Mouse (Mus musculus) inflammation-experienced regulatory T-cells, adult 6 months (primary cell): ENCODE data around the gene Rps6ka1. TPM values are rescaled to one million over a fixed set of nuclear protein-coding genes. Genes with fewer than 3 reads are reported as not detected.
"Not testable (repeated sequence)": the region's sequence is repeated elsewhere in the genome, so short reads cannot be mapped to it uniquely, and the experiment has no call there.

Experiments used
- ATAC-seq: one replicate; pipeline ENCODE4 v1.8.0; 2017
- polyA plus RNA-seq, 3 experiments: library from polyadenylated mRNA; unstranded; fragments of 100-300 nt; shearing (Covaris generic); gene quantifications; one replicate each; pipeline ENCODE4 v1.2.1; 2017

Rps6ka1 gene
- polyA plus RNA-seq, 3 experiments from 2014 or later = 88.8 to 145 (median 91.9) TPM

- no peak for ATAC-seq
These were observed 33.0 kb downstream of the Rps6ka1 start for GRCm38 (mm10) chr4:133854621-133855020.

- no peak for ATAC-seq
These were observed 34.0 kb downstream of the Rps6ka1 start for GRCm38 (mm10) chr4:133853630-133854029.

DNA sequence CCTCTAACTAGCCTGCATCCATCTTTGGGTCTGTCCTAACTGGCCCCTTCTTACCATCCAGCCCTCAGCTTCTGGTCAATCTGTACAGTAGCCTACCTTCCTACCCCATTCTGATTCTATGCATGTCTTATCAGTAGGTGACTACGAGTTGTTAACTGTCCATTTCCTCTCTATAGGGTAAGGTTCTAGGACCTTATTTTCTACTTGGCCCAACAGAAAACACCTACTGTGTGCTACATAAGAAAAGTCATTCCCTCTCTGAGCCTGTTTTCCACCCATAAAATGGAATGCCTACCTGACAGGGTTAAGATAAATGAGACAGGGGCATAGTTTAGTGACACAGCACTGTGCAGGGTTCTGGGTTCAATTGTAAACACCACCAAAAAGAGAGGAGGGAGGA is 41.0 kb downstream of the Rps6ka1 start:
- ATAC-seq = no peak

DNA sequence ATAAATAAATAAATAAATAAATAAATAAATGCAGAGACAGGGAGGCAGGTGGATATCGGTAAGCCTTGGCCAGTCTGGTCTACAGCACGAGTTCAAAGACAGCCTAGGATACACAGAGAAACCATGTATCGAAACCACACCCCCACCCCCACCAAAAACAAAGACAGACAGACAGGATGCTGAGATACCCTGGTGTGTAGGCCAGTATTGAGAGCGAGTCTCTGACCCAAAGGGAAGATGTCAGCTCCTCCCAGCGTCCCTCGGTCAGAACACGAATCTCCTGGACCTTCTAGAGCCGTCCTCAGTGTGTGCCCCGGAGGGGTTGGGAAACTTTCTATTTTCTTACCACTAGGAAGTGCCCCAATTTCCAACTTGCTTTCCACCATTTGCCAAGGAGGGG is 42.5 kb downstream of the Rps6ka1 start:
- no peak for ATAC-seq

- no peak for ATAC-seq
These were observed 43.3 kb downstream of the Rps6ka1 start for GRCm38 (mm10) chr4:133844209-133844841.

- ATAC-seq = peak; percentile 70
These were observed 44.4 kb downstream of the Rps6ka1 start for GRCm38 (mm10) chr4:133842992-133843737.

DNA sequence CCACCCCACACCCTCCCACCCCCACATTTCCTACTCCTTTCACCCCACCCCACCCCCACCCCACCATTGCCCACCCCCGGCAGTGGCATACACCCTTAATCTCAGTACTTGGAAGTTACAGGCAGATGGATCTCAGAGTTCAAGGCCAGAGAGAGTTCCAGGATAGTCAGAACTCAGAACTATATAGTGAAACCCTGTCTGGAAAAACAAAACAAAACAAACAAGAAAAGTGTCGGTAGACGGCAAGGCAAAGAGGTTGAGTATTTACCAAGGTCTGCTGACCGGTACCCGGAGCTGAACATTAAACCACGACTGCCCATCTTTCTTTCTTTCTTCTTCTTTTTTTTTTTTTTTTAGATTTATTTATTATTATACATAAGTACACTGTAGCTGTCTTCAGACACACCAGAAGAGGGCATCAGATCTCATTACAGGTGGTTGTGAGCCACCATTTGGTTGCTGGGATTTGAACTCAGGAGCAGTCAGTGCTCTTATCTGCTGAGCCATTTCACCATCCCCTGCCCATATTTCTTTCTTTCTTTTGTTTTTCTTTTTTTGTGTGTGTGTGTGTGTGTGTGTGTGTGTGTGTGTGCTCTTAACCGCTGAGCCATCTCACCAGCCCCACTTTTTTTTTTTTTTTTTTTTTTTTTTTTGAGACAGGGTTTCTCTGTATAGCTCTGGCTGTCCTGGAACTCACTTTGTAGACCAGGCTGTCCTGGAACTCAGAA is 45.7 kb downstream of the Rps6ka1 start:
- not testable (repeated sequence) for ATAC-seq

- ATAC-seq = peak; percentile 87
These were observed 46.6 kb downstream of the Rps6ka1 start for GRCm38 (mm10) chr4:133841035-133841434.

DNA sequence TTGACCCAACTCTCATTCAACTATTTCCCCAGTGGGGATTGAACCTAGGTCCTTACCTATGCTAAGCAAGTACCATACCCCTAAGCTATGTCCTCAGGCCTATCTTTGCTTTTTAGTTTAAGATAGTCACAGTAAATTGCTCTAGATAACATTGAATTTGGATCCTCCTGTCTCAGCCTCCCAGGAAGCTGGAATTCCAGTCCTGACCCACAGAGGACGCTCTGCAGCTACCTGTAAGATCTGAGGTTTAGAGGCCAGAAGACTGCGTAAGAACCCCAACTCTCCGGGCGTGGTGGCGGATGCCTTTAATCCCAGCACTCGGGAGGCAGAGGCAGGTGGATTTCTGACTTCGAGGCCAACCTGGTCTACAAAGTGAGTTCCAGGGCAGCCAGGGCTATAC is 47.1 kb downstream of the Rps6ka1 start:
- ATAC-seq = no peak

DNA sequence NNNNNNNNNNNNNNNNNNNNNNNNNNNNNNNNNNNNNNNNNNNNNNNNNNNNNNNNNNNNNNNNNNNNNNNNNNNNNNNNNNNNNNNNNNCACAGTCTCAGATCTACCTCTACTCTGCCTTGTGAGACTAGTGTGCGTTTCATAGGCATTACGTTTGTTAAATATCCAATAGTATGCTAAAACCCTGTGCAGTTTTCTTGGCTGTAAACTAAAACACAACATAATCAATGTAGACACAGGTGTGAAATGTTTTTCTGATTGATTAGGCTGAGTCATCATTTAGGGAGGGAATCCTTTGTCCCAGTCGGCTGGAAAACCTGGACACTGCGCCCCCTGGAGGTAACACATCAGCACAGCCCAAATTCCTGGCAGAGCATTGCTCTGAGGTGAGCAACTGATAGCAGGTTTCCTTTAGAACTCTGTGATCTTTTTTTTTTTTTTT is 48.2 kb downstream of the Rps6ka1 start:
- no peak for ATAC-seq

DNA sequence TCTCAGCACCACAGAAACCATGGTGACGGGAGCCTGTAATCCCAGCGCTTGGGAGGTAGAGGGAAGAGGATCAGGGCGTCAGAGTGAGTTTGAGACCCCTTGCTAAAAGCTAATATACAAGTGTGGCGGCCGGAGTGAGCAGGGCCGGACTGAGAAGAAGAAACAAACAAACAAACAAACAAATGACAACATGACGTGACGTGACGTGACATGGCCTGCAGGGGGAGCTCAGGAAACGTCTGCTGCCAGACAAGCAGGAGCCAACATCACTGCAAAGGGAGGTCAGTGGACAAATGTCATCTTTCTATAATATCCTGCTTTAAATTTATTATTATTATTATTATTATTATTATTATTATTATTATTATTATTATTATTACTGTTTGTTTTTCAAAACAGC is 51.0 kb downstream of the Rps6ka1 start:
- ATAC-seq = no peak

DNA sequence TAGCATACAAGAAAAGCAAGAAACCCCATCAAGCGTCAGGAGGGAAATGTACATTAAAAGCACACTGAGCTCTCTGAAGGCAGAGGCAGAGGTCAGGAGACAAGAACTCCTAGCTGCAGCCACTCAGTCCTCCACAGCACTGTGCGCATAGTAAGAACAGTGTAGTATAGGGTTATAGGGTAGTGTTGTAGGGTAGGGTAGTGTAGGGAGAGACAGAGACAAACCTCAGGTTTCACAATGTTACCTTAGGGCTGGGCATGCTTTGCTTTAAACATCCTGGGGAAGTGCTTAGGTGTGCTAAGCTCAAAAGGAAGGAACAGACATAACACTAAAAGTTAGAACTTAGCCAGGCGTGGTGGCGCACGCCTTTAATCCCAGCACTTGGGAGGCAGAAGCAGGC is 52.4 kb downstream of the Rps6ka1 start:
- ATAC-seq = no peak

DNA sequence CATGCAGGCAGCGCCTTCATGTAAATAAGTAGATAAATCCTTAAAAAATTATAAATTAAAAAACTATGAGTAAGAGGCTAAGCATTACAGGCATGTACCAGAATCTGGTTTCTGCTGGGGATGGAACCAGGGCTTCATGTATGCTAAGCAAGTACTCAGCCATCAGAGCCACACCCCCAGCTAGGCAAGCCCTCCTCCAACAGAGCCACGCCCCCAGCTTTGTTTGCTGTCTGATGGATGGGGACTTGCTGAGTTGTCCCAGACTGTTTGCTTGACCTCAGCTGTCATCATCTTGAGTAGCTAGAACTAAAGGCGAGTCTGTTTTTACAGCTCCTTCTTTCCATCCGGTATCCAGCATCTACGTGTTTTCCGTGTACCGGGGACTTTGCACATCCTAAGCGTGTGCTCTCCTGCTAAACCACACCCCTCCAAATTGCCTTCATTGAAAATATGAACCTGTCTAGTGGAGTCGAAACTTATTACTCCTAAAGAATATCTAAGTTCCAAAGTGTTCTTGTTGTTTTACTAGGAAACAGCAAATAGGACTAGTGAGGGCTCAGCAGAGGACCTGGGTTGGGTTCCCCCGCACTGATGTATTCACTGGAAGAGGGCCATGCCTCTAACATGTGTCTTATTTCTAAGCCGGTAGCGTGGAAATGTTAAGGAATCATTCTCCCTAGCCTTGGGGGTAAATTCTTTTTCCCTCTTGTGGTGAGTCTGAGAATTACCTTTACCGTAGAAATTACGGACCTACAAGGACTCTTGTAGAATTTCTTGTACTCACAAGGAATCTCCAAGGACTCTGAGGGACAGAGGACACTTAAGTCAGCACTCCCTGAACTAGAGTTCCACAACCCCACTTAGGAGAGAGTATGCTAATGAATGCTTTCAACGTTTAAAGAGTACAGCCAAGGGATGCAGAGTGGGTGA is 54.4 kb downstream of the Rps6ka1 start:
- no peak for ATAC-seq

DNA sequence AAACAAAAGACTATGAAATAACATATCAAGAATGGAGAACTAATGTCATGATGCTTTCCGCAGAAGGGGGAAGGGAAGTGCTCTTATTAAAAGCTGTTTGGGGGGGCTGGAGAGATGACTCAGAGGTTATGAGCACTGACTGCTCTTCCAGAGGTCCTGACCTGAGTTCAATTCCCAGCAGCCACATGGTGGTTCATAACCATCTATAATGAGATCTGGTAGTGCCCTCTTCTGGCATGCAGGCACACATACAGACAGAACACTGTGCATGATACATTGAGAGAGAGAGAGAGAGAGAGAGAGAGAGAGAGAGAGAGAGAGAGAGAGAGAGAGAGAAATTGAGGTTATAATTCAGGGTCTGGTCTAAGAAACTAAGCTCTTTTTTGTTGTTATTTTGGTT is 57.1 kb downstream of the Rps6ka1 start:
- no peak for ATAC-seq

DNA sequence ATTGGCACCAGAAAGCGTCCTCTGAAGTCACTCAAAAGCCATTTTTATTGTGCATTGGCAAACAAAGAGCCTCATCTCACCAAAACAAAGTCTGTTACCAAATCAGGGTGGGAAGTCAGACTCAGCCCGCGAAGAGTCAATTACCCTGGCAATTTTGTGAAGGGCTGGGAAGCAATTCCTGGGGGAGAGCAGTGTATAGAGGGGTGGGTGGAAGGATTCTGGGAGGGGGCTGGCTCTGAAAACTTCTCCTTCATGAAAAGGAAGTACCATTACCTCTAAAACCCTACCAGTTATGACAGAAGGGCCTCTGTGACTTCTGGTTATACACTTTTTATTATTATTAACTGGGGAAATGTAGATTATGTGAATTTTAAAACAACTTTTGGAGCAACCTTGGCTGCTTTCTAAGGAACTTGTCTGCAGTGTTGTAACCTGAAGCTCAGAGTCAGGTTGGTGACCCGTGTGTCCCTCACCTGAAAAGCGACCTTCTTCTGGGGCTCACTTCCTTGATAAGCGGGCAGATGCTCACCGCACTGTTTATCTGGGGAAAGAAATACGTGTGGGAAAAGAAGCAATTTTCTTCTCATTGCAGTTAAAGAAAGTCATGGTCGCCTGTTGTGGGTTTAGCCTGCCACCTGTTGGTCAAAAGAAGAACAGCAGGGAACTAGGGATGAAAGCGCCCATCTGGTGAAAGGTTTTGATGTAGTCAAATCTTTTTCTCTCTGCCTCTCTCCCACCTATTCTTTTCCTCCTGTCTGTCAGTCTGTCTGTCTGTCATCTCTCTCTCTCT is 58.1 kb downstream of the Rps6ka1 start:
- peak; percentile 46 for ATAC-seq

- peak; percentile 71 for ATAC-seq
These were observed 59.5 kb downstream of the Rps6ka1 start for GRCm38 (mm10) chr4:133827887-133828794.

- ATAC-seq = no peak
These were observed 60.2 kb downstream of the Rps6ka1 start for GRCm38 (mm10) chr4:133827354-133827753.

DNA sequence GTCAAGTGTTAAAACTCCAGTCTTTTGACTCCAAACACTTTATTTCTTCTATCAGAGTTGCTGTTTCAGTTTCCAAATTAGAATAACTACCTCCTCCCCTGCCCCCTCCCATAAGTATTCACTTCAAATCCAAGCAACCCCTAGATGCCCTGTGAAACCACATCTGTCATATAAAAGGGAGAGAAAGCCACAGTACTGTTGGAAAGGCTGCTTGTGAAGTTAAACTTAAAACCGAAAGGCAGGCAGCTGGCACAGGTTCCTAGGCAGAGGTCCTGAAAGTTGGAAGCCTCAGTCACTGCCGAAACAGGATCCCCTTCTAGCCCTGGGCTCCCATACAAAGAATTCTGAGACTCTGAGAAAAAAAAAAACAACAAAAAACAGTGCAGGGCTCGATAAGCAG is 61.9 kb downstream of the Rps6ka1 start:
- no peak for ATAC-seq

DNA sequence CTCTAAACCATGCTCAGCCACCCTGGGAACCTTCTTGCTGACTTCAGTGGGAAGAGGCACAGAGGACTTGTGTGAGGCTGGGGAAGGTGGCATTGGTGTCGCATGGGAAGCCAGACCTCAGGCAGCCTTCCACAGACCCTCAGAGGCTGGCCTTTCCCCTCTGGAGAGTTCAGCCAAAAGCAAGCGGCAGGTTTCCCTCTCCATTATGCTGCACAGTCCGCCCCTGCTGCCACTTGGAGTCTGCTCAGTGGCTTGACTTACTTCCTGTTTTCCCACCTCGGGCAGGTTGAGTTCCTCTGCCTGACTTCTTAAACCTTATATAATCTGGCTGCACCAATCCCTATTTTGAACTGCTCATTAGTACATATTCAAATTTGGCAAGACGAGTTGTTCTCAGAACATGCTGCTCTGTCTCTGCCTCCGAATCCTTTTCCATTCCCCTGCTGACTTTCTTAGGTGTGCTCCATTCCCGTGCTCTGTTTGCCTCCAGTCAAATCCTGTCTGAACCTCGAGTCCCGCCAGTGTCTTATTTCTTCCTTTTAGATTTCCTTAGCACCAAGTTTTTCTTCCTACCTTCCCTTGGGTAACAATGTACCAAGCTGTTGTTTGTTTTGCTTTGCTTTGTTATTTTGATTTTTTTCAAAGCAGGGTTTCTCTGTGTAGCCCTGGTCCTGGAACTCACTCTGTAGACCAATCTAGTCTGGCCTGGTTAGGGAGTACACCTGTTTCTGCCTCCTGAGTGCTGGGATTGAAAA is 66.6 kb downstream of the Rps6ka1 start:
- ATAC-seq = no peak

DNA sequence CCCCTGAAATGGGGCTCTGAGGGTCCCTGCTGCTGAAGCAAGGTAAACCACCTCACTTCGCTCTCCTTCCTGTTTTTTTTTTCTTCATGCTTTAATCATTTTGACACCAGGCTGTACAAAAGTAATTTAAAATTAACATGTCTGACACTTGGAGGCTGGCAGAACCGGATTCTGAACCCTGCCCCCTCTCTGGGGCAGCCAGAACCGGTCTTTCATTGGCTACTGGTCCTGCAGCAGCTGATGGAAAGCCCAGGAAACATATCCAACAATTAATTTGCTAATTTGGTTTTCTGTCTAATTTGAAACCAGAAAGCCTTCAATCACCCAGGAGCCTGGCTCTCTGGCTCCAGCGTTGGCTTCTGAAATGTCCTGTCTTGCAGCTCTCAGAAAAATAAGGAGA is 67.4 kb downstream of the Rps6ka1 start:
- ATAC-seq = no peak
